Mouse (Mus musculus) urinary bladder, adult 18-20 months (tissue): Measurements from ENCODE around the gene Fbxo40.

Experiments used
- DNase-seq, 2 experiments: peaks; one replicate each; pipeline ENCODE4 v3.0.0; 2022; ENCODE audit warnings: low spot score in 2 of 2, mixed read lengths in 2 of 2

Gene Fbxo40

GRCm38 (mm10) chr16:36921980-36922379, 68.3 kb downstream of the Fbxo40 start:
- no peak for DNase-seq

GRCm38 (mm10) chr16:36921067-36921613, 69.1 kb downstream of the Fbxo40 start:
- DNase-seq = no peak

GRCm38 (mm10) chr16:36920410-36920809, 69.9 kb downstream of the Fbxo40 start:
- no peak for DNase-seq

GRCm38 (mm10) chr16:36918505-36918904, 71.8 kb downstream of the Fbxo40 start:
- no peak for DNase-seq

- DNase-seq = no peak
Observed at GRCm38 (mm10) chr16:36914195-36914594, 76.1 kb downstream of the Fbxo40 start.
